Mouse (Mus musculus): ENCODE measurements around the gene Thada. TPM values are rescaled to one million over a fixed set of nuclear protein-coding genes. Genes with fewer than 3 reads are reported as not detected.

Gene Thada
- polyA plus RNA-seq, 1 experiment, result 2.2 TPM

DNA sequence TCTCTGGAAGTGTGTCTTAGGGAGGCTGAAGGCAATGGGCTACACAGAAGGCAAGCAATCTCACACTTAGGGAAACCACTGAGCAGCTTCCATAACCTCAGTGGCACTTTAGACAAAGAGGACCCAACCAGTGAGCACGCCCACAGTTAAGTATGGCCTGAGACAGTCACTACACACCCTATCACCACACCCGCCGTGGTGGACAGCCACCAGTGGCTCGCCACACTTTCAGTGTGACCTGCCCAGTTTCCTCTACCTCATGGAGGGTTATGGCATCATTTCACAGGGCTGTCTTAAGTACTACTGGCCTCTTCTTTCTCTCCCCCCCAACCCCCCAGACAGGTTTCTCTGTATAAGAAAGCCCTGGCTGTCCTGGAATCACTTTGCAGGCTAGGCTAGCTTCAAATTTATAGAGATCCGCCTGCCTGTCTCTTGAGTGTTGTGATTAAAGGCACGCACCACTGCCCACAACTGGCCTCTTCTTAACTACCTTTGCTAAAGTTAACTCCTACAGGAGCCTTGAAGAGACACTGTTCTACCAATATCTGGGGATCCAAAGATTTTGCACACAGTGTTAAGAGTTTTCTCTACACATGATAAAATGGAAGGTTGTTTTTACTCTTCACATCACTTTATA is 194.3 kb downstream of the Thada start:
- no peak for TF ChIP-seq GATA1 (IDR thresholded peaks at IDR 0.05; ENCODE audit: low read length)

DNA sequence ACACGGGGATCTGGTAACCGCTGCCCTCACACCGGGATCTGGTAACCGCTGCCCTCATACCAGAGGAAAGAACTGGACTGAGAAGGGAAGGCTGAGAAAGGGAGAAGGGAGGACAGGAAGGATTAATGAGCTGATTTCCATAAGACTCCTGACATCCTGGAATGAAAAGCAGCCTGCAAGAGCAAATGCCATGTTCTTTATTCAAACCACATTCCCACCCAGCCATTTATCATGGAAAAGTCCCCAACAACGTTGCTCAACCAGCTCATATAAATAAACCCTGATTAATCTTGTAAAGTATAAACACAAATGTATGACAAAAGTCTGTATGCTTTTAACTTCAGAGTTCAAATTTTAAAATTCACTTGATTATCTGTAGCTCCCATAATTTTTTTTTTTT is 196.3 kb downstream of the Thada start:
- no peak for TF ChIP-seq GATA1 (IDR thresholded peaks at IDR 0.05; ENCODE audit: low read length)

GRCm38 (mm10) chr17:84268450-84268849 is 197.6 kb downstream of the Thada start:
- TF ChIP-seq GATA1 (IDR thresholded peaks at IDR 0.05; ENCODE audit: low read length), result no peak

- TF ChIP-seq GATA1 (IDR thresholded peaks at IDR 0.05; ENCODE audit: low read length), result no peak
Observed at GRCm38 (mm10) chr17:84267456-84268074, 198.4 kb downstream of the Thada start.

- no peak for TF ChIP-seq GATA1 (IDR thresholded peaks at IDR 0.05; ENCODE audit: low read length)
Observed at GRCm38 (mm10) chr17:84266161-84266948, 199.7 kb downstream of the Thada start.

DNA sequence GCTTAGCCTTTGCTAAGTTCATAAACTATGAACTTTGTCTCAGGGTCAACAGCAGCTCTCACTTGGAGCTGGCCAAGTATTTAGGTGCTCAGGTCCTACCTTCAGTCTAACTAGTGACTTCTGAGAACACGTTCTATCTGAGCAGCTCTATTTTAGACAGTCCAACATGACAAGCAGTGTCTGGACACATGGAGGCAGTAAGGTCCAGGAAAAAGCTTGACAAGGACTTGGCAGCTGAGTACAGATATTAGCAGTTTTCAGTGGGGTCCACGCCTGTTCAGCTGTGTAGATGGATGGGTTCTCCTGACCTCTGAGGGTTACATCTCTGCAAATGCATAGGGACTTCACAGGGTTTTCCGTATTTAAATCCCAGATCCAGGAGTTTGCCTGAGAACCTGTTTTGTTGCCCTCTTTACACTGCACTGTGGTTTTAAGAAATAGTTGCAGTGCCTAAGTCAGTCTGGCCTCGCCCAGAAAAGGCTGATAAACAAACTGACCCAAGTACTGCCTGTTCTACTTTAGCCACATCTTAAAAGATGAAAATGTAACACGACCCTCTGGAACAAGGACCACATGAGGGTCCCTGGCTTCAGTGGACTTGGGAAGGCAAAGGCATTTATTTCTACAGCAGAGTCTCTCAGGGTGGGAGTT is 200.4 kb downstream of the Thada start:
- no peak for TF ChIP-seq GATA1 (IDR thresholded peaks at IDR 0.05; ENCODE audit: low read length)

DNA sequence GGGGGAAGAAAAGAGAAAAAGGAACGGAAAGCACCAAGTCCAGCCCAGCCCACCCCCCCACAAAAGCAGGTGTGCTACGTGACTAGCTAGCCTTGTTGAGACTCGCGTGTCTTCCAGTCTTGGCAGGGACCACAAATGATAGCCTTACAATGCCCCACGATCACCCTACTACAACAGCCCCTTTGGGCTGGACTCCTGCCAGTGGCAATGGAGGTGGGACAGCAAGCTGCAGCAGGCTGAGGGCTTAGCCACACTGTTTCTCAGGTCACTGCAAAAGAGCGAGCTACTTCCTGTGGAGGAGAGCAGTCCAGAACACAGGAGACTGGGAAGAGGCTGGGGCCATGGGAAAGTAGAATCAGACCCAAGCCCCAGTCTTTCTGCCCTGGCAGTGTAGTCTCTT is 201.7 kb downstream of the Thada start:
- no peak for TF ChIP-seq GATA1 (IDR thresholded peaks at IDR 0.05; ENCODE audit: low read length)

DNA sequence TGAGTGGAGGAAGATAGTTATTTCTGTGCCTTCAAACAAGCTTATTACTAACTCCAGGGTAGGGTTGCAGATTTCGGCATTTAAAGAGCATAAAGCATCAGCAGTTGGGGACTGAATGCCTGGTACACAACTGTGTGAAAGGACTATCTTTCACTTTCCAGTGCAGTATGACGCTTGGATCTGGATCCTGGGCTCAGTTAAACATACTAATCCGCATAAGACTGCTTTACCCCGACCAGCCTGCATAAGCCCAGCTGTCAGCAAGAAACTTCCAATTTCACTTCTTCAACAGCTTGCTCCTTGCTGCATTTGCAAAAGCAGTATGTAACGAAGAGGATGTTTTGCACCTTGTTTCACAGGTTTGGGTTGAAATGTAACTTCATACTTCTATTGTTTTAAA is 202.4 kb downstream of the Thada start:
- TF ChIP-seq GATA1 (IDR thresholded peaks at IDR 0.05; ENCODE audit: low read length), result no peak

DNA sequence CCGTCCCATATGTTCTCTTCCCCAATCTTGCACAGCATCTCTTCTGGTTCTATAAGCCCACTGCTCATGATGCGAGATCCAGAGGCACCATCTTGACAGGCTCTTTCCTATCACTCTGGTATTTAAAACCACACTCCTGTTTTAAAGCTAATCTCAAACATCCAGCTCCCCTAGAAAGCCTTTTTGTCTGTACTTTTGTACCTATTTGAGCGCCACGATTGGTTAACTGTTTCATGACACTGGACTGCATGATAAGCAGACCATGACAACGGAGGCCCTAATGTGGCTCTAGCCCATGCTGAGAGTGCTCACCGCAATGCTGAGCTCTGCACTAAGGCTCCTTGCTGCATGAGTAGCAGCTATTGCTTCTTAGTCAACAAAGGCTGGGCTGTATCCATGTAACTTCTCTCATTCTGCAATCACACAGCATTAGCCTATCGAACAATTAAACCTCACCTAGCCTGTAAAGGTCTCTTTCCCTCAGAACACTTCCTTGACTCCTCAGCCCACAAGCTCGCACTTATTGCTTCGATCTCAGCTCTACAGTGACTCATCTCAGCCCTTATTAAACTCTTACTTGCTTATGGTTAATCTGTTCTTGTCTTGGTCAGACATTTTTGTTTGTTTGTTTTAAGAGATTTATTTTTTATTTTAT is 203.6 kb downstream of the Thada start:
- TF ChIP-seq GATA1 (IDR thresholded peaks at IDR 0.05; ENCODE audit: low read length), result peak; percentile 54

DNA sequence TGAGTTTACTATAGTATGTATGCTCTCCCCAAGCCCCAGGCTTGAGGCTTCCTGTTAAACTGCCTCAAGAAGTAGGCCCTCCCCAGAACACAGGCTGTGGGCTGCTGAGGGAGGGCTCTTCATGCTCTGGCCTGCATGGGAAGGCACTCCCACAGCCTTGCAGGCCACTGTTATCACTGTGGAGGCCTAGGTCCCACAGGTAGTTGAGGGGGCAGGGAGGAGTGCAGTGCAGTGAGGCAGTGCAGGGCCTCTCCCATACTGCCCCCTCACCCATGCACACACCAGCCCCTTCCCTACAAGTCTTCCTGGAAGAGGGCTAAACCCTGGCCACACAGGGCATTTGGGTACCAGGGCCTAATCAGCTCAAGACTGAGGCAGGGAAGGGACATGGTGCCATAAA is 205.0 kb downstream of the Thada start:
- TF ChIP-seq GATA1 (IDR thresholded peaks at IDR 0.05; ENCODE audit: low read length), result no peak

DNA sequence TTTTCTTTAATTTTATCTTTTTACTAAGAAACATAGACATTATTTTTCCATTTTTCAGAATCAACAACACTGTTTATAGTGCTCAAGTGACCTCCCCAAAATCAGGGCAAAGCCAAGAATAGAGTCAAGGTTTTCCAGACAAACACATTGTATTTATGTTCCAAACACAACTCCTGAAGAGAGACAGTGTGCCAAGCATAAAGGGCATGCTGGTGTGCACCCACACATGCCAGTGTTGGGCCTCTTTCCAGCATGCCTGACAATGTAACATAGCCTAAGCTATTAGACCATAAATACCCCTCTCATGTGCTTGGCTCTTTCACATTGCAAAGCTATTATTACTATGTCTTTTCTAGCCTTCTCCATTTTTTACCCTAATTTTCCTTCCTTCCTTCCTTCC is 205.8 kb downstream of the Thada start:
- TF ChIP-seq GATA1 (IDR thresholded peaks at IDR 0.05; ENCODE audit: low read length), result no peak

DNA sequence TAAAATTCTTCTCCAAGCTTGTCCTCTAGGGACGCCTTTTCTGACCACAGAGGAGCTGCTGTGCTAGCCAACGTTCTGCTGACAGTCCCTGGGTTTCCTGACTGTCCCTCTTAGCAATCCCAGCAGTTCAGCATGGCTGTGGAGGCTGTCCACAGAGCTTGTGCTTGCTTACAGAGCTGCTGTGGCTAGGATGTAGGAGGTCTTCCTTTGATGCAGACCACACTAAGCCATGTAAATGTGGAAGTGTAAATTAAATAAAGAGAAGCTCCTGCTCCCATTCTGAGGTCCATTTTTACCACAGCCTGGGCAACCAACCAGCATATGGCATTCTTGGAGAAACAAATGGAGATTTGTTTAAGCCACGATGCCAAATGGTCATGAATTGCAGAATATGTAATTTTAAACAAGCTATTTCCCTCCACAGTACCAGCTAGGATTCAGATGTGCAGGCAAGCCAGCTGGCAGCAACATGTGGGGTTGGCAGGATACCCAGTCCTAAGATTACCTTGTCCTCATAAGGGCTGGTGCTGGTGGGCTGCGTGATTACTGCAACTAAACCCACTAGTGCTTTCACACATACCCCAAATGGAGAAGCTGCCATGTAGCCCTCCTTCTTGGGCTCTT is 207.3 kb downstream of the Thada start:
- no peak for TF ChIP-seq GATA1 (IDR thresholded peaks at IDR 0.05; ENCODE audit: low read length)

DNA sequence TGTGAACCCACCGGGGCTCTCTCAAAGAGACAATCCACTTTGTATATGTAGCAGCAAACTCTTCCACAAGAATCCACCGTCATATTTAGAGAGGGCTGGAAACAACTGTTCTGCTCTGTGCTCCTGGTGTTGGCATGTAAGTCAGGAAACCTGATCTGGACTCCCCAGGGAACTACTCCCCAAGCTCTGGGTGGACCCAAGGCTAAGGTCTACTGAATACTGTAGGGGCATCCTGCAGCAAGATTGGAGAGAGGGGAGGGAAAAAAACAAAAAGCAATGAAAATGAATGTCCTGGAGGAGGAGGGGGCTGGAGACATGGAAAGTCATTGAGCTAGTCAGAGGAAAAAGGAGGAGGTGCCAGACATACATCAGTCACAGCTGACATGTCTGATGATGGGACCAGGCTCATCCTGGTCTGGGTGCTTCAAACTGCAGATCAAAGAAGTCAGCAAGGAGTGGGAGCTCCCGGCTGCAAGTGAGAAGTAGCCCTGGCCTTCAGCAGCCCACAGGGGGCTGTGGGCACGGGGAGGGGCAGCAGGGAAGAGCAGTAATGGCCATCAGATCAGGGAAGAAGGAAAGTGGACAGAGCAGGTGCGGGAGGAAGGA is 208.0 kb downstream of the Thada start:
- no peak for TF ChIP-seq GATA1 (IDR thresholded peaks at IDR 0.05; ENCODE audit: low read length)

- no peak for TF ChIP-seq GATA1 (IDR thresholded peaks at IDR 0.05; ENCODE audit: low read length)
Observed at GRCm38 (mm10) chr17:84256278-84256819, 209.7 kb downstream of the Thada start.

All from G1E-ER4 (cell line).